Mouse (Mus musculus): ENCODE measurements at regions not wholly inside any gene's neighbourhood (a gene's known extent, or its start where the extent isn't known, plus 50 kb on each side); places are given as distances from the start of the nearest gene placed in this dataset.

DNA sequence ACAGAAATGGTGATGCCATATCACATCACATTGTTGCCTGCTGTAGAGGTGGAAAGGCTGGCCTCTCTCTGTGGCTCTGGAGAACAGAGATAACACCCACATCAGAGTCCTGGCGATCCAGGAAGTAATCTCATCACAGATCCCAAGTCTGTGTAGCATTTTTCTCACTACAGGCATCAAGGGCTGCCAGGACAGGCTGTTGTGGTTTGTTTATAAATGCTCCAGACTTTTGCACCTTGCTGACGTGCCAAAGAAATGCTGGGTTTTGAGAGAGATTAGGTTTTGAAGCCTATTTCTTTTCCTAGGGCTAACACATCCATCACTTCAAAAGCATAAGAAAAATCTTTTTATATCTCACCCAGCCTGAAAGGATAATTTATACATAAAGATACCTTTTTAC, 76.3 kb downstream of the Drd1 start:
- H3K4me3 ChIP-seq (ENCODE audit: control insufficient read depth in 1 of 2, insufficient read depth in 1 of 2, low read depth in 2 of 2, low read length in 2 of 2), result no peak overlapping the region
- DNase-seq (ENCODE audit: low read depth, low spot score), result no peak
- no peaks in the 10 kb centered on the region for H3K4me1 ChIP-seq (ENCODE audit: control insufficient read depth in 1 of 2, insufficient read depth in 2 of 2, low read length in 2 of 2)
- H3K9ac ChIP-seq (ENCODE audit: control insufficient read depth, low read depth, low read length, poor library complexity, severe bottlenecking), result no peak overlapping the region
- H3K79me2 ChIP-seq (ENCODE audit: control insufficient read depth, insufficient read depth, low read length, poor library complexity), result no peaks in the 10 kb centered on the region
- H3K9me3 ChIP-seq (replicated peaks; ENCODE audit: insufficient read depth, low read length), result no peaks in the 10 kb centered on the region
- TF ChIP-seq E2F4 (IDR thresholded peaks at IDR 0.05; ENCODE audit: borderline replicate concordance, low read depth, low read length), result no peak
- TF ChIP-seq USF1 (IDR thresholded peaks at IDR 0.05; ENCODE audit: low read depth, low read length), result no peak
- no peak for TF ChIP-seq RAD21 (IDR thresholded peaks at IDR 0.05; ENCODE audit: low read depth, low read length)
- TF ChIP-seq ETS1 (IDR thresholded peaks at IDR 0.05; ENCODE audit: low read depth, low read length), result no peak
- TF ChIP-seq HCFC1 (IDR thresholded peaks at IDR 0.05; ENCODE audit: low read depth, low read length), result no peak
- TF ChIP-seq UBTF (IDR thresholded peaks at IDR 0.05; ENCODE audit: borderline replicate concordance, insufficient read depth, low read depth, low read length), result no peak
- no peak for TF ChIP-seq RCOR1 (IDR thresholded peaks at IDR 0.05; ENCODE audit: low read depth, low read length)
- TF ChIP-seq ZKSCAN1 (IDR thresholded peaks at IDR 0.05; ENCODE audit: low read depth, low read length), result no peak
- no peak for TF ChIP-seq JUND (IDR thresholded peaks at IDR 0.05; ENCODE audit: low read depth, low read length)
- TF ChIP-seq MAX (IDR thresholded peaks at IDR 0.05; ENCODE audit: low read length), result no peak
- TF ChIP-seq MXI1 (IDR thresholded peaks at IDR 0.05; ENCODE audit: low read depth, low read length), result no peak
- TF ChIP-seq SMC3 (IDR thresholded peaks at IDR 0.05; ENCODE audit: low read depth, low read length), result no peak
- no peak for TF ChIP-seq MAZ (IDR thresholded peaks at IDR 0.05; ENCODE audit: low read depth, low read length)
- no peak for TF ChIP-seq GABPA (IDR thresholded peaks at IDR 0.05; ENCODE audit: low read depth, low read length)
- TF ChIP-seq POLR2AphosphoS5 (IDR thresholded peaks at IDR 0.05; ENCODE audit: borderline replicate concordance, low read depth, low read length), result no peak
- no peak for TF ChIP-seq POLR2AphosphoS2 (IDR thresholded peaks at IDR 0.05; ENCODE audit: low read length)
- TF ChIP-seq ZNF384 (IDR thresholded peaks at IDR 0.05; ENCODE audit: low read depth, low read length), result no peak
- no peaks in the 10 kb centered on the region for H3K27me3 ChIP-seq (ENCODE audit: control insufficient read depth in 1 of 2, insufficient read depth in 2 of 2, low read length in 2 of 2)
- no peak overlapping the region for H3K27ac ChIP-seq (ENCODE audit: control insufficient read depth, low read depth, low read length)
- no peaks in the 10 kb centered on the region for H3K36me3 ChIP-seq (ENCODE audit: control insufficient read depth in 1 of 2, insufficient read depth in 2 of 2, low read length in 2 of 2)

DNA sequence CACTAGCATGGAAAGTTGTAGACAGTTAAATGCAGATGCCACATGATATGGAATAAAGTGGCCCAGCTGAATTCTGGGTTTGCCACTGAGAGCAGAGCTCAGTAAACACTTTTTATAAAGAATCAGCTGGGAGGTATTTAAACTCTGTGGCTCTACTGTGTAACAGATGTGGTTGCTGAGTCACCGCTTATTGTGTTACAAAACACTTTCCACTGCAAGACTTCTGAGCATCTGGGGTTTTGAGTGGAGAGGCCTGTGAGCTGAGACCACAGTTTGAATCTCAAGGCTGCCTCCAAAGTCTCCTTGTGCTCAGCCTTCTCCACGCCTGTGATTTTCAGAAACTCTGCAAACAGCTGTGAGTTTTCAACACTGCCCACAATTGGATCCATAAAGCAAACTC, 86.1 kb downstream of the Drd1 start:
- Histone ChIP-seq H3K4me3 (ENCODE audit: control insufficient read depth in 1 of 2, insufficient read depth in 1 of 2, low read depth in 2 of 2, low read length in 2 of 2) (no peak overlapping the region), H3K36me3 (ENCODE audit: control insufficient read depth in 1 of 2, insufficient read depth in 2 of 2, low read length in 2 of 2) (no peaks in the 10 kb centered on the region), H3K79me2 (ENCODE audit: control insufficient read depth, insufficient read depth, low read length, poor library complexity) (no peaks in the 10 kb centered on the region), H3K9ac (ENCODE audit: control insufficient read depth, low read depth, low read length, poor library complexity, severe bottlenecking) (no peak overlapping the region), H3K4me1 (ENCODE audit: control insufficient read depth in 1 of 2, insufficient read depth in 2 of 2, low read length in 2 of 2) (no peaks in the 10 kb centered on the region), H3K9me3 (replicated peaks; ENCODE audit: insufficient read depth, low read length) (no peaks in the 10 kb centered on the region), H3K27ac (ENCODE audit: control insufficient read depth, low read depth, low read length) (no peak overlapping the region), H3K27me3 (ENCODE audit: control insufficient read depth in 1 of 2, insufficient read depth in 2 of 2, low read length in 2 of 2) (no peaks in the 10 kb centered on the region)
- no peak for TF ChIP-seq EP300 (IDR thresholded peaks at IDR 0.05; ENCODE audit: low read depth in 1 of 2, low read length in 2 of 2)
- TF ChIP-seq ZMIZ1 (IDR thresholded peaks at IDR 0.05; ENCODE audit: low read depth, low read length), result no peak
- no peak for TF ChIP-seq POLR2A (IDR thresholded peaks at IDR 0.05; ENCODE audit: control insufficient read depth in 1 of 2, insufficient read depth in 1 of 2, low read depth in 1 of 2, low read length in 2 of 2, poor library complexity in 1 of 2)
- no peak for TF ChIP-seq HCFC1 (IDR thresholded peaks at IDR 0.05; ENCODE audit: low read depth, low read length)
- no peak for TF ChIP-seq E2F4 (IDR thresholded peaks at IDR 0.05; ENCODE audit: borderline replicate concordance, low read depth, low read length)
- no peak for TF ChIP-seq JUND (IDR thresholded peaks at IDR 0.05; ENCODE audit: low read depth, low read length)
- no peak for TF ChIP-seq MYB (IDR thresholded peaks at IDR 0.05; ENCODE audit: low read depth, low read length)
- TF ChIP-seq POLR2AphosphoS5 (IDR thresholded peaks at IDR 0.05; ENCODE audit: borderline replicate concordance, low read depth, low read length), result no peak
- no peak for TF ChIP-seq ZKSCAN1 (IDR thresholded peaks at IDR 0.05; ENCODE audit: low read depth, low read length)
- TF ChIP-seq ZC3H11A (IDR thresholded peaks at IDR 0.05; ENCODE audit: low read depth, low read length), result no peak
- TF ChIP-seq NRF1 (IDR thresholded peaks at IDR 0.05; ENCODE audit: insufficient read depth, low read depth, low read length, poor library complexity, severe bottlenecking), result no peak
- no peak for TF ChIP-seq ZNF384 (IDR thresholded peaks at IDR 0.05; ENCODE audit: low read depth, low read length)
- TF ChIP-seq ELF1 (IDR thresholded peaks at IDR 0.05; ENCODE audit: low read depth, low read length), result no peak
- no peak for TF ChIP-seq ETS1 (IDR thresholded peaks at IDR 0.05; ENCODE audit: low read depth, low read length)
- no peak for TF ChIP-seq RAD21 (IDR thresholded peaks at IDR 0.05; ENCODE audit: low read depth, low read length)
- no peak for DNase-seq (ENCODE audit: low read depth, low spot score)
